Mouse (Mus musculus): ENCODE data around the gene Zswim4. TPM values are rescaled to one million over a fixed set of nuclear protein-coding genes. Genes with fewer than 3 reads are reported as not detected.

The Zswim4 gene
- polyA plus RNA-seq (2012; rRNA removed): 12.3 and 16.5 TPM in 2 replicates

DNA sequence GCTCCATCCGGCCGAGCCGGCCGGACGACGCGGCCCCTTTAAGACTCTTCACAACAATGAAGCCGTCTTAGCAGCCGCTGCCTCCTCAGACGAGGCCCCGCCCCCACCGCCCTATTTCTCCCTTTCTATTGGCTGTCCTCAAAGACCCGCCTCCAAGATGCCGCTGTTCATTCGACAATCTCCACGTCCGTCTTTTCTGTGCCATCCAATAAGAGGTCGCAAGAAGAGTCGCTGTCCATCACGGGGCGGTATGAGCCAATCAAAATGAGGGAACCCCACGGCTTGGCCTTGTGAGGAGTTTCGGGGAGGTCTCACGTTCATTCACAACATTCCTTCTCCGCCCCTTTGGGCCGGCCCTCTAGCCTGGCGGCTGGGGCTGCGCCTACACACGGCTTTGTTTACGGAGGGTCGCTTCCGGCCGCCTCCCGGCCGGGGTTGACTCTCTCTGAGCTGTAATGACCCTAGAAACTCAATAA is at the start of gene Zswim4:
Gene Zswim4, minus strand, starts transcription at position 58 of the 476 bp plus-strand sequence.

DNA sequence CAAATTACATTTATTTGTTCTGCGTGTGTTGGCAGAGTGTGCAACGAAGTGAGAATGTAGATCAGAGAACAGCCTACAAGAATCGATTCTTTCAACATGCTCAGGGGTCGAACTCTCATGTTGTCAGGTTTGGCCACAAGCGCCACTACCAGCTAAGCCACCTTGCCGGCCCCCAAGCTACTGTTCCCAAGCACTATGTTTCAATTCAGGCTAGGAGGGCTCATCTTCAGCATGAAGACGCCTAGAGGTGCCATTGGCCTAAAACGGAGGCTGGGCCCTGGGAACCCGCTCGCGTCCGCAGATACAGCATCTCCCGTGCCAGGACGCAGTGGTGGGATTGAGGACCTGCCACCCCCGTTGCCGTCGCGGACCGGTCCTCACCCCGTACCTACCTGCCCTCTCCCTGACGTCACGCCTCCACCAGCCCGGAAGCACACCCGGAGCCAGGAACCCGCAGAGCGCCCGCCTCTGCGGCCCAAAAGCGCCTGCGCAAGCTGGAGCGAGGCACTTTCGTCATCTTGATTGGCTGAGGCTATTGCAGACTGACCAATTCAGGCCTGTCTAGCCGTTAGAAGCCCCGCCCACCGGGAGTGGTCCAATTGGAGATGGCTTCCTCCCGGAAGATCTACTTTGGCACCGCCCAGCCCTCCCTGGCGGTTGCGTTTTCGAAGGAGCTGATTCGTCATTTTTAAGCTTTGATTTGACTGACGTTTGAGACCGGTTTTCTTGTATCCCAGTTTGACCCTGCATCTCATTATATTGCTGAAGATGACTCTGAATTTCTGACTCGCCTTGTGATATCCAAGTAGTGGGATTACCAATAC is 33.3 kb upstream of the Zswim4 start, which contains the start of gene Ccdc130:
Gene Ccdc130, minus strand, starts transcription at position 431 of the 824 bp plus-strand sequence.

DNA sequence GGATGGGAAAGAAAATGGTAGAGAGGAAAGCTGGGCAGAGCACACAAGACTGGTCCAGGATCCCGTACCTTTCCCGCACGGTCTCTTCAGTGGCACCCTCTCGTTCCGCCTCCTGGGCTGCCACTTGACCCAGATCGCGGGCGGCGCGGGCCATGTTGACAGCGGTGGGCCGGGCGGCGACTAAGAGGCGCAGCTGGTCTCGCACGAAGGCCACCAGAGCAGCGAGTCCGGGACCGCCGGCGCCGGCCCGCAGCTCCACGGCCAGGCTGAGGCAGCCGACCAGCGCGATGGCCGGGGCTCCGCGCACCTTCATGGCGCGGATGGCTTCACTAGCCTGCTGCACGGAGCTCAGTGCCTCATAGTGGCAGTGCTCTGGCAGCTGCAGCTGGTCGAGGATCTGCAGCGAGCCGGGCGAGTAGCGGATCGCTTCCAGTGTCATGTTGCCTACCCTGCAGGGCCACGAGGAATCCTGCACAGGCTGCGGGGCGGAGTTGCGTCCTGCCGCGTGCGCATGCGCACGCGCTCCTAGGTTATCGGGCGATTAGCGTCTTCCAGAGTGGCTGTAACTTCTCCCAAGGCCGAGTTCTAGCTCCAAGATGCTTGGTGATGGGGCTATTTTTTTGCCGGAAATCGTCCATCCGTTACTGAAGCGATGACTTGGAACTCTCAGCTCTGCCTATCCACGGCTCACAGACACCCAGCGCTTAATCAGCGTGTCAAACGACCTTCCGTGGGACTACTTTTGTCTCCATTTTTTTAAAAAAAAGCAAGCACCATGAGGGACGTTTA is 20.2 kb upstream of the Zswim4 start, which contains the start of gene Mri1:
Gene Mri1, minus strand, starts transcription at position 505 of the 789 bp plus-strand sequence.

DNA sequence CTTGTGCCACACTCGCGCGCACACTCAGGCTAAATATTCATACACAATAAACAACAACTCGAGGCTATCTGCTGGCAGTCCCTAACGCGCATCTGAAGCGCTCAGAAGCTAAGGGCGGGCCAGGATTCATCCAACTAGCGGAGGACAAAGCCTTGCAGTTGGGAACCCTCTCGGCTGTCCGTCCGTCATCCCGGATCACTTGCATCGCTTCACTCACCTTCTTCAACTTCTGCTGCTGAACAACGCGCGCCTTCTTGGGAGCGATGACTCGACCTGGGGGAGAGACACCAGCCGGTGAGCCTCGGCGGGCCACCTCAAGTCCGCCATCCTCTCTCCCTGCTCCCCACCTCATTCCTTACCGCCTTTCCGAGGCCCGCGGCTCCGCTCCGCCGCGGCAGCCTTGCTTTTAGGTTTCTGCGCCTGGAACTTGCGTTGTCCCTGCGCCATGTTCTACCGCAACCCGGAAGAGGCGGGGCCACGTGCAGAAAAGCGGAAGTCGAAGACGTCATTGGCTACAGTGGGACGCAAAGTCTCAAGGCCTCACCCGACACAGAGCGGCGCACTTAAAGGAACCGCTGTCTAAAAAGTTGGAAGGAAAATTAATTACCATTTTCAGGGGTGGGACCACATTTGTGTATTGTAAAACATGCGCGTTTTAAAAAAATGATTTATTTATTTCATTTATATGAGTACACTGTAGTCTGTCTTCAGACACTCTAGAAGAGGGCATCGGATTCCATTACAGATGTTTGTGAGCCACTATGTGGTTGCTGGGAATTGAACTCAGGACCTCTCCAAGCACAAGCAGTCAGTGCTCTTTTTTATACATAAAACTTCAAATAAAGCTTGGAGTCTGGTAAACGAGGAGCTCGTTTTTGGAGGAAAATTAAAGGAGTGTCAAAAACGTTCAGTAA is 12.7 kb upstream of the Zswim4 start, which contains the start of gene D8Ertd738e:
Gene D8Ertd738e, minus strand, starts transcription at position 463 of the 914 bp plus-strand sequence.

DNA sequence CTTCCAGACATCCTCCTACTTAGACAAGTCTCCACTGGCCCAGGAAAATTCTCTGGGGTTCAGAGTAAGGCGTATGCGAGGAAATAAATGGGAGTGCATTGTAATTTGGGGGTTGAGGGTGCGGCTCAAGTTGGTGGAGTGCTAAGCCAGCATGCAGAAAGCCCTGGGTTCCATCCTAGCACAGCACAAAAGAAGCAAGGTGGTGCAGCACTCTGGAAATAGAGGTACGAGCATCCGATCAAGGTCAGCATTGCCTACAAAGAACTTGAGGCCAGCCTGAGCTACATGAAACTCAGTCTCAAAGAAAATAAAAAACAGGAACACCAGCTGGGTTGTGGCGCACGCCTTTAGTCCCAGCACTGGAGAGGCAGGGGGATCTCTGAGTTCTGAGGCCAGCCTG is 51.7 kb downstream of the Zswim4 start, which contains the start of gene Nanos3:
Gene Nanos3, minus strand, starts transcription at position 101 of the 400 bp plus-strand sequence.

Other genes with a start within 250 kb of the Zswim4 start
- 32.0 and 40.5 TPM in 2 replicates for gene Samd1, start 239.4 kb downstream of the Zswim4 start, polyA plus RNA-seq (2012; rRNA removed)
- gene 1700067K01Rik, start 235.6 kb downstream of the Zswim4 start, polyA plus RNA-seq (2012; rRNA removed): 0.24 and 0.40 TPM in 2 replicates
- gene 2210011C24Rik, start 224.9 kb downstream of the Zswim4 start, polyA plus RNA-seq (2012; rRNA removed): 17.9 and 33.1 TPM in 2 replicates
- gene Palm3, start 215.6 kb downstream of the Zswim4 start, polyA plus RNA-seq (2012; rRNA removed): 1.7 and 1.8 TPM in 2 replicates
- gene Il27ra, start 194.5 kb downstream of the Zswim4 start, polyA plus RNA-seq (2012; rRNA removed): 0.48 and 0.91 TPM in 2 replicates
- gene Rln3, start 192.1 kb downstream of the Zswim4 start, polyA plus RNA-seq (2012; rRNA removed): 0.22 and 0.30 TPM in 2 replicates
- gene Gm10643, start 171.9 kb downstream of the Zswim4 start, polyA plus RNA-seq (2012; rRNA removed): 0.11 and 0.22 TPM in 2 replicates
- gene Rfx1, start 170.2 kb downstream of the Zswim4 start, polyA plus RNA-seq (2012; rRNA removed): 12.3 and 13.3 TPM in 2 replicates
- 24.1 and 24.4 TPM in 2 replicates for gene Dcaf15, start 132.3 kb downstream of the Zswim4 start, polyA plus RNA-seq (2012; rRNA removed)
- 0.61 and 0.99 TPM in 2 replicates for gene Podnl1, start 111.1 kb downstream of the Zswim4 start, polyA plus RNA-seq (2012; rRNA removed)
- 25.5 and 27.2 TPM in 2 replicates for gene Cc2d1a, start 89.1 kb downstream of the Zswim4 start, polyA plus RNA-seq (2012; rRNA removed)
- gene 4930432K21Rik, start 89.0 kb downstream of the Zswim4 start, polyA plus RNA-seq (2012; rRNA removed): 0.05 and 0.38 TPM in 2 replicates
- gene Nanos3, start 51.8 kb downstream of the Zswim4 start, polyA plus RNA-seq (2012; rRNA removed): 0.49 and 1.1 TPM in 2 replicates
- gene D8Ertd738e, start 12.7 kb upstream of the Zswim4 start, polyA plus RNA-seq (2012; rRNA removed): 38.9 and 57.5 TPM in 2 replicates
- 38.2 and 98.1 TPM in 2 replicates for gene Mri1, start 20.3 kb upstream of the Zswim4 start, polyA plus RNA-seq (2012; rRNA removed)
- 5.5 and 12.7 TPM in 2 replicates for gene Ccdc130, start 33.3 kb upstream of the Zswim4 start, polyA plus RNA-seq (2012; rRNA removed)
- 5.6 and 18.6 TPM in 2 replicates for gene Cacna1a, start 151.4 kb upstream of the Zswim4 start, polyA plus RNA-seq (2012; rRNA removed)